Mouse (Mus musculus) hindbrain, embryonic 14.5 days (tissue): Measurements from ENCODE around the gene Fank1. TPM values are rescaled to one million over a fixed set of nuclear protein-coding genes. Genes with fewer than 3 reads are reported as not detected.

Experiments used
- ATAC-seq: fragments of 200-750 bp; cut with Nextera tagmentation; 2 replicates; pipeline ENCODE4 v1.8.0; 2017; ENCODE audit warnings: moderate number of reproducible peaks, mild to moderate bottlenecking, moderate TSS enrichment, moderate library complexity; ENCODE audit not compliant: low FRiP score
- DNase-seq: peaks from one replicate; pipeline ENCODE4 v3.0.0-alpha.2; 2015; ENCODE audit warnings: low spot score
- H3K27ac ChIP-seq: fragments of 300-500 bp; sonication (generic); 2 replicates; pipeline ENCODE4 v1.5.1; 2014; ENCODE audit warnings: mild to moderate bottlenecking, moderate library complexity
- H3K27me3 ChIP-seq: fragments of 300-500 bp; sonication (generic); 2 replicates; pipeline ENCODE4 v1.6.1; 2014; ENCODE audit warnings: mild to moderate bottlenecking, low read length, mixed read lengths; ENCODE audit not compliant: control insufficient read depth, insufficient read depth
- H3K36me3 ChIP-seq: fragments of 300-500 bp; sonication (generic); replicated peaks from 2 replicates; pipeline ENCODE4 v1.6.1; 2014; ENCODE audit not compliant: control insufficient read depth, insufficient read depth
- H3K4me1 ChIP-seq: fragments of 300-500 bp; sonication (generic); replicated peaks from 2 replicates; pipeline ENCODE4 v1.6.1; 2014; ENCODE audit warnings: antibody characterized with exemption, low read length, mixed read lengths; ENCODE audit not compliant: control insufficient read depth, insufficient read depth
- H3K4me2 ChIP-seq: fragments of 300-500 bp; sonication (generic); replicated peaks from 2 replicates; pipeline ENCODE4 v1.6.1; 2014; ENCODE audit warnings: mild to moderate bottlenecking, moderate library complexity
- H3K4me3 ChIP-seq: fragments of 300-500 bp; sonication (generic); replicated peaks from 2 replicates; pipeline ENCODE4 v1.5.1; 2014; ENCODE audit warnings: mild to moderate bottlenecking, low read length
- H3K9ac ChIP-seq: fragments of 300-500 bp; sonication (generic); 2 replicates; pipeline ENCODE4 v1.6.1; 2014
- H3K9me3 ChIP-seq: fragments of 300-500 bp; sonication (generic); 2 replicates; pipeline ENCODE4 v1.6.1; 2016; ENCODE audit warnings: low read length; ENCODE audit not compliant: control insufficient read depth
- WGBS: fragments of 180-500 bp; shearing (Covaris S2); extraction: QIAGEN DNeasy Blood & Tissue Kit; methylation state at CpG from one replicate; pipeline ENCODE4 v1.1.7; 2014; 5-methylcytosine and 5-hydroxymethylcytosine counted together
- polyA plus RNA-seq: library from polyadenylated mRNA; unstranded; fragments of >200 nt; fragmentation: Nextera tagmentation; extraction: Ambion mirVana; gene quantifications from 2 replicates; pipeline ENCODE4 v1.2.1, GENCODE M21; 2014

The Fank1 gene
- polyA plus RNA-seq, 1 experiment from 2014 or later = 4.7 TPM

DNA sequence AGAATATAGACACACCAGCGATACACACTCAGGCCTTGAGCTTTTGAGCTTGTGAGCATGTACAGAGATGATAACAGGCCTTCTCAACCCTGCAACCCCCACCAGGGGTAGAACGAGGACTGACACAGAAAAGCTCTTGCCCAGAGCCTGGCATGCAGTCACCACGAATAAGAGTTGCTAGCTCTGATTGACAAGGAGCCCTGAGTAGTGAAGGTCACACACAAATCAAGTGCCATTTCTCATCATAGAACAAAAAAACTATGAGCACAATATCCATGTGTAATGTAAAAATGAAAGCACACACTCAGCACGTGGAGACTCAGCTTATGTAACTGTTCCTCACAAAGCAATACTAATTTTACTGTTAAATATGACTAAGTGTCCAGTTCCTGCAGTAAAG, 115.1 kb downstream of the Fank1 start:
- Histone ChIP-seq H3K36me3 (no peaks in the 10 kb centered on the region), H3K27ac (no peak overlapping the region), H3K9me3 (no peaks in the 10 kb centered on the region), H3K4me3 (no peak overlapping the region), H3K4me2 (no peak overlapping the region), H3K27me3 (no peaks in the 10 kb centered on the region), H3K9ac (no peak overlapping the region), H3K4me1 (no peaks in the 10 kb centered on the region)
- ATAC-seq (no peak), DNase-seq (no peak)
- 80% methylated on average over 4 of the region's 4 CpGs for WGBS

GRCm38 (mm10) chr7:133899391-133899790, 122.7 kb downstream of the Fank1 start:
- Histone ChIP-seq H3K4me3 (no peak overlapping the region), H3K9me3 (no peaks in the 10 kb centered on the region), H3K4me1 (no peaks in the 10 kb centered on the region), H3K27me3 (no peaks in the 10 kb centered on the region), H3K9ac (no peak overlapping the region), H3K36me3 (no peaks in the 10 kb centered on the region), H3K27ac (no peak overlapping the region), H3K4me2 (no peak overlapping the region)
- DNase-seq (no peak), ATAC-seq (no peak)
- 87% methylated on average over 4 of the region's 4 CpGs for WGBS

DNA sequence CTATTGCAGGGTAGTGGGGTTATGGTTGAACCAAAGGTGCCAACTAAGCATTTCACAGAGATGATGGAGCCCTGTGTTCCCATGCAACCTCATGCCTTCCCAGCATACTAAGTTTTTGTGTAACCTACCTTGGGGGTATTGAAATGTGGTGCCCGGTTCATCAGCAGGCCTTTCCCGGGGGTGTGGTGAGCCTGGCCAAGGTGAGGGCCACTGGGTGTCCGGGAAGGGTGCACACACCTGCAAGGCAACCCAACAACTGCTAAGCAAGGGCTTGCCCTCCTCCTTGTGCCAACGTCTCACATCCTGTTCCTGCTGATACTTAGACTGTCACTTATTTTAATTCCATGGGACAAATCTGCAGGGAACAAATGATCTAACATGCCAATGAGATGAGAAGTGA, 132.3 kb downstream of the Fank1 start:
- H3K4me2 ChIP-seq = no peak overlapping the region
- H3K27ac ChIP-seq = no peak overlapping the region
- H3K36me3 ChIP-seq = no peaks in the 10 kb centered on the region
- no peak overlapping the region for H3K9ac ChIP-seq
- 92% methylated on average over 4 of the region's 4 CpGs for WGBS
- no peaks in the 10 kb centered on the region for H3K27me3 ChIP-seq
- peaks cover 15% of the 10 kb centered on the region for H3K9me3 ChIP-seq
- DNase-seq = no peak
- ATAC-seq = no peak
- no peak overlapping the region for H3K4me3 ChIP-seq
- no peaks in the 10 kb centered on the region for H3K4me1 ChIP-seq

DNA sequence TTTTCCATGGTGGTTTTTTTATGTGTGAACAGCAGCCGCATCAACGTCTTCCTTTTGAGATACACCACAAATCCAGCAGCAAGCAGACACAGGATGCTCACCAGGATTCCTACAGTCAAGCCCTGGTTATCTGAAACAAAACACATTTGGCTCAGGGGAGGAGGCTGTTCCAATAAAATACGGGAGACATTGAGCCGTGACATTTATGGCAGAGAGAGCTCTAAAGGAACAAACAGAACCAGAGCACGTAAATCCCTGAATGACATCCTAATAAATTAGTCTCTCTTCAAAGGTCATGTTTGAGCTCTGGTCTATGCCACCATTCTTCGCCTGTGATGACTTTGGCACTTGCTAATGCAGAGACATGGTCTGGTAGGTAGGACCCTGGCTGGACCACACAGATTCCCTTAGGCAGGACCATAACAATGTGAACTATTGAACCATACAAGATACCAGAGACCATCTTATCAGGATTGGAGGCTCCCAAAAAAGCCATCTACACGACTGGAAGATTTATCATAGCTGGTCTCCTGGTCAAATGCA, 133.2 kb downstream of the Fank1 start:
- no peak overlapping the region for H3K9ac ChIP-seq
- H3K4me1 ChIP-seq = no peaks in the 10 kb centered on the region
- no peak overlapping the region for H3K4me3 ChIP-seq
- no peaks in the 10 kb centered on the region for H3K36me3 ChIP-seq
- no peak overlapping the region for H3K27ac ChIP-seq
- WGBS = 70% methylated on average over 7 of the region's 7 CpGs
- ATAC-seq = no peak
- DNase-seq = no peak
- no peak overlapping the region for H3K4me2 ChIP-seq
- peaks cover 10% of the 10 kb centered on the region for H3K9me3 ChIP-seq
- H3K27me3 ChIP-seq = no peaks in the 10 kb centered on the region

- H3K9me3 ChIP-seq = no peaks in the 10 kb centered on the region
- no peak overlapping the region for H3K27ac ChIP-seq
- H3K27me3 ChIP-seq = no peaks in the 10 kb centered on the region
- H3K4me3 ChIP-seq = no peak overlapping the region
- no peak overlapping the region for H3K9ac ChIP-seq
- ATAC-seq (no peak), DNase-seq (no peak)
- H3K4me1 ChIP-seq = no peaks in the 10 kb centered on the region
- H3K36me3 ChIP-seq = no peaks in the 10 kb centered on the region
- WGBS = 83% methylated on average over 3 of the region's 3 CpGs
- H3K4me2 ChIP-seq = no peak overlapping the region
Measured at GRCm38 (mm10) chr7:133911881-133912280, 135.2 kb downstream of the Fank1 start.

DNA sequence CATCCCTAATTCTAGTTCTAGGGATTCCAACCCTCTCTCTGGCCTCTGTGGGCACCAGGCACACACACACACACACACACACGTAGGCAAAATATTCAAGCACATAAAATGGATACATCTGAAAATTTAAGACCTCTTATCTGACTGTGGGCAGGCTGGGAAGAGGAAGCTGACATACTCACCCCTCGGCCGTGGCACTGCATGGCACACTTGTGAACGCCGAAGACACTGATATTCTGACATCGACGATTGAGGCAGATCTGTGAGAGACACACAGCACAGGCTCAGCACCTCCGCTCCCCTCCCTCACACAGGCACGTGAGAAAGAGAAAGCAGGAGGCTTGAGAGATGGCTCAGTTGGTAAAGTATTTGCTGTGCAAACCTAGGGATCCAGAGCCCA, 139.6 kb downstream of the Fank1 start:
- H3K4me1 ChIP-seq = no peaks in the 10 kb centered on the region
- H3K9me3 ChIP-seq = no peaks in the 10 kb centered on the region
- no peak overlapping the region for H3K9ac ChIP-seq
- no peak overlapping the region for H3K4me3 ChIP-seq
- H3K4me2 ChIP-seq = no peak overlapping the region
- no peak overlapping the region for H3K27ac ChIP-seq
- ATAC-seq = no peak
- no peak for DNase-seq
- no peaks in the 10 kb centered on the region for H3K36me3 ChIP-seq
- no peaks in the 10 kb centered on the region for H3K27me3 ChIP-seq
- 90% methylated on average over 9 of the region's 9 CpGs for WGBS

DNA sequence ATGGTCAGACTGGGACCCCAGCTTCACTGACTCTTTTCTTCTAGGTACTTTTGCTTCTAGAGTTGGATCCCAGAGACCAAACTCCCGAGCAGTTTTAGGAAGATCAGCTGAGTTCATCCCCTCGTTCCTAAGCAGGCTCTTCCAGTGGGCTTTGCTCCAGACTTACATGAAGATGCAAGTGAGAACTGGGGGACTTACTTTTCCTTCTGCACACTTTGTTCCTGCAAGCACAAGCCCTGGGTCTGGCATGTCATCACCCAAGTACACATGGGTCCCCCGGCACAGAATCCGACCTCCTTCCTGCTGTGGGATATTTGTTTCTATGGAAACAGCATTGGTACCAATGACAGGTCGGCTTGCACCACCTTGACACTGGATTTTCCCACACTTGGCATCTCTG, 142.6 kb downstream of the Fank1 start:
- H3K27me3 ChIP-seq = no peaks in the 10 kb centered on the region
- ATAC-seq (no peak), DNase-seq (no peak)
- H3K4me2 ChIP-seq = no peak overlapping the region
- no peak overlapping the region for H3K4me3 ChIP-seq
- H3K9me3 ChIP-seq = no peaks in the 10 kb centered on the region
- no peaks in the 10 kb centered on the region for H3K4me1 ChIP-seq
- WGBS = 50% methylated on average over 5 of the region's 5 CpGs
- no peaks in the 10 kb centered on the region for H3K36me3 ChIP-seq
- H3K27ac ChIP-seq = no peak overlapping the region
- no peak overlapping the region for H3K9ac ChIP-seq

GRCm38 (mm10) chr7:133919918-133920317, 143.3 kb downstream of the Fank1 start:
- no peak overlapping the region for H3K27ac ChIP-seq
- no peak overlapping the region for H3K9ac ChIP-seq
- ATAC-seq (no peak), DNase-seq (no peak)
- no peaks in the 10 kb centered on the region for H3K9me3 ChIP-seq
- H3K4me1 ChIP-seq = no peaks in the 10 kb centered on the region
- H3K36me3 ChIP-seq = no peaks in the 10 kb centered on the region
- H3K27me3 ChIP-seq = no peaks in the 10 kb centered on the region
- no peak overlapping the region for H3K4me2 ChIP-seq
- 97% methylated on average over 5 of the region's 5 CpGs for WGBS
- no peak overlapping the region for H3K4me3 ChIP-seq

- 74% methylated on average over 7 of the region's 7 CpGs for WGBS
- Histone ChIP-seq H3K4me2 (no peak overlapping the region), H3K4me1 (no peaks in the 10 kb centered on the region), H3K27me3 (no peaks in the 10 kb centered on the region), H3K9ac (no peak overlapping the region), H3K4me3 (no peak overlapping the region), H3K27ac (no peak overlapping the region), H3K36me3 (no peaks in the 10 kb centered on the region), H3K9me3 (no peaks in the 10 kb centered on the region)
- DNase-seq (no peak), ATAC-seq (no peak)
Measured at GRCm38 (mm10) chr7:133920724-133921123, 144.1 kb downstream of the Fank1 start.

DNA sequence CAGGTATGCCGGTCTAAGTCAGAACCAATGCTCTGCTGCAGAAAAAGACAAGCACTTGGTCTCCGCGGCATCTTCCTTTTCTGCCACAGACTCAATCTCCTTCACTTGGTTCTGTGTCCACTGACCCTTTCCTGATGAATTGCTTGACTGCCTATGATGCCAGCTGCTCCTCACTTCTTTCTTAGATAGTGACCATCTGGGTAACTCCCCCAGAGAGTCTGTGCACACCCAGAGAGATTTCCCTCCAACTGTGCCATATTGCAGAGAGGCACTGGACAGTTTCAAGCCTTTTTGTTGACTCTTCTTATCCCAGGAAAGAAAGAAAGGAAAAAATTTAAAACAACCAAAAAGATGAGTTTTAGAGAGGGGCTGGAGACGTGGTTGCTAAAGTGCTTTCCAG, 144.6 kb downstream of the Fank1 start:
- no peak for ATAC-seq
- 91% methylated on average over 4 of the region's 4 CpGs for WGBS

More for the DNA sequence above, 144.6 kb downstream of the Fank1 start:
- H3K4me3 ChIP-seq = no peak overlapping the region
- no peak overlapping the region for H3K9ac ChIP-seq
- DNase-seq = no peak
- no peak overlapping the region for H3K27ac ChIP-seq
- no peaks in the 10 kb centered on the region for H3K4me1 ChIP-seq
- H3K27me3 ChIP-seq = no peaks in the 10 kb centered on the region
- H3K9me3 ChIP-seq = no peaks in the 10 kb centered on the region
- no peak overlapping the region for H3K4me2 ChIP-seq
- no peaks in the 10 kb centered on the region for H3K36me3 ChIP-seq
